Mouse (Mus musculus): ENCODE results near the gene Csad.

DNA sequence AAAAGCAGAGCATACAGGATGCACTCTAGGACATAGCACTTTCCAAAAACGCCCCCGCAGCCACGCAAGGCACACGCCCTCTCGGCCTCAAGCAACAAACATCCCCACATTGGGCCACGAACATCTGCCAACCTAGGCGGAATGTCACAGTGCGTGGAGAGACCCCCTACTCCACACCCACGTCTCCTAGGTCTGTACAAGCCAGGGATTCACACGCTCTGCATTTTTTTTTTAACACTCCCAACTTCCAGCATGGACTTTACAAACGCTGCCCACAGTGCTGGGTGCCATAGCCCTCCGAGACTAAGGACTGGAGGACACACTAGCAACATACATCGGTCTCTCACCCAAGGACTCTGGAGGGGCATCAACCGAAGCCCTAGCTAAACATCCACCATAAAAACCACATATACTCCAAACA lies 40.9 kb upstream of the Csad start:
- TF ChIP-seq GATA1 (IDR thresholded peaks at IDR 0.05; ENCODE audit: borderline replicate concordance, low read length), result no peak
- TF ChIP-seq FLI1 (IDR thresholded peaks at IDR 0.05; ENCODE audit: low read length), result no peak
